Mouse (Mus musculus) activated CD4-positive, CD25-positive, alpha-beta regulatory T cell, adult 4 months (primary cell): ENCODE measurements around the gene Adam22. TPM values are rescaled to one million over a fixed set of nuclear protein-coding genes. Genes with fewer than 3 reads are reported as not detected.
"Not testable (repeated sequence)": the region's sequence is repeated elsewhere in the genome, so short reads cannot be mapped to it uniquely, and the experiment has no call there.

Source experiments
- ATAC-seq: one replicate; pipeline ENCODE4 v1.8.0; 2017
- polyA plus RNA-seq, 2 experiments: library from polyadenylated mRNA; unstranded; fragments of 100-300 nt; shearing (Covaris generic); gene quantifications; one replicate each; pipeline ENCODE4 v1.2.1; 2017

Gene Adam22
- polyA plus RNA-seq, 2 experiments from 2014 or later: 0.48 to 0.90 TPM

- ATAC-seq: no peak
These were observed 41.3 kb downstream of the Adam22 start for GRCm38 (mm10) chr5:8326671-8327070.

- ATAC-seq: no peak
These were observed 55.6 kb downstream of the Adam22 start for GRCm38 (mm10) chr5:8312324-8312723.

- ATAC-seq: no peak
These were observed 57.1 kb downstream of the Adam22 start for GRCm38 (mm10) chr5:8310907-8311306.

GRCm38 (mm10) chr5:8297719-8298419 is 70.1 kb downstream of the Adam22 start:
- no peak for ATAC-seq

- no peak for ATAC-seq
These were observed 74.7 kb downstream of the Adam22 start for GRCm38 (mm10) chr5:8293287-8293686.

GRCm38 (mm10) chr5:8291496-8291895 is 76.5 kb downstream of the Adam22 start:
- no peak for ATAC-seq

GRCm38 (mm10) chr5:8289678-8290614 is 78.0 kb downstream of the Adam22 start:
- no peak for ATAC-seq

- no peak for ATAC-seq
These were observed 83.8 kb downstream of the Adam22 start for GRCm38 (mm10) chr5:8284123-8284522.

GRCm38 (mm10) chr5:8276141-8276540 is 91.8 kb downstream of the Adam22 start:
- ATAC-seq: no peak

- ATAC-seq: no peak
These were observed 110.6 kb downstream of the Adam22 start for GRCm38 (mm10) chr5:8257366-8257765.

GRCm38 (mm10) chr5:8256487-8256886 is 111.5 kb downstream of the Adam22 start:
- ATAC-seq: no peak

GRCm38 (mm10) chr5:8244696-8245095 is 123.3 kb downstream of the Adam22 start:
- no peak for ATAC-seq

- no peak for ATAC-seq
These were observed 124.8 kb downstream of the Adam22 start for GRCm38 (mm10) chr5:8243064-8243615.

- ATAC-seq: no peak
These were observed 125.3 kb downstream of the Adam22 start for GRCm38 (mm10) chr5:8242660-8243059.

- ATAC-seq: no peak
These were observed 140.9 kb downstream of the Adam22 start for GRCm38 (mm10) chr5:8227073-8227472.

- no peak for ATAC-seq
These were observed 143.6 kb downstream of the Adam22 start for GRCm38 (mm10) chr5:8224321-8224705.

GRCm38 (mm10) chr5:8223597-8224320 is 144.2 kb downstream of the Adam22 start:
- ATAC-seq: no peak

GRCm38 (mm10) chr5:8221630-8222029 is 146.3 kb downstream of the Adam22 start:
- no peak for ATAC-seq

GRCm38 (mm10) chr5:8215841-8216240 is 152.1 kb downstream of the Adam22 start:
- ATAC-seq: no peak

GRCm38 (mm10) chr5:8184992-8185391 is 183.0 kb downstream of the Adam22 start:
- ATAC-seq: not testable (repeated sequence)

- no peak for ATAC-seq
These were observed 187.3 kb downstream of the Adam22 start for GRCm38 (mm10) chr5:8180646-8181045.

- no peak for ATAC-seq
These were observed 189.8 kb downstream of the Adam22 start for GRCm38 (mm10) chr5:8178111-8178510.

GRCm38 (mm10) chr5:8164773-8165172 is 203.2 kb downstream of the Adam22 start:
- no peak for ATAC-seq
